Mouse (Mus musculus) midbrain, embryonic 10.5 days (tissue): ENCODE data around the gene Pgs1. TPM values are rescaled to one million over a fixed set of nuclear protein-coding genes. Genes with fewer than 3 reads are reported as not detected.

Source experiments
- DNase-seq: peaks from one replicate; pipeline ENCODE4 v3.0.0-alpha.2; 2017; ENCODE audit warnings: low spot score
- H3K27ac ChIP-seq: fragments of 300-500 bp; sonication (generic); replicated peaks from 2 replicates; pipeline ENCODE4 v1.5.1; 2016; ENCODE audit warnings: mild to moderate bottlenecking
- H3K27me3 ChIP-seq: fragments of 300-500 bp; sonication (generic); 2 replicates; pipeline ENCODE4 v1.6.1; 2016; ENCODE audit warnings: low read depth, mild to moderate bottlenecking; ENCODE audit not compliant: poor library complexity, severe bottlenecking
- H3K36me3 ChIP-seq: fragments of 300-500 bp; sonication (generic); 2 replicates; pipeline ENCODE4 v1.6.1; 2016; ENCODE audit warnings: mild to moderate bottlenecking, moderate library complexity
- H3K4me1 ChIP-seq: fragments of 300-500 bp; sonication (generic); 2 replicates; pipeline ENCODE4 v1.6.1; 2016
- H3K4me3 ChIP-seq: fragments of 300-500 bp; sonication (generic); 2 replicates; pipeline ENCODE4 v1.5.1; 2016; ENCODE audit warnings: mild to moderate bottlenecking, moderate library complexity
- H3K9me3 ChIP-seq: fragments of 300-500 bp; sonication (generic); replicated peaks from 2 replicates; pipeline ENCODE4 v1.6.1; 2016; ENCODE audit warnings: mild to moderate bottlenecking
- WGBS: fragments of 180-500 bp; shearing (Covaris S2); methylation state at CpG from one replicate; pipeline ENCODE4 v1.1.7; 2016; 5-methylcytosine and 5-hydroxymethylcytosine counted together
- polyA plus RNA-seq: library from polyadenylated mRNA; unstranded; fragments of >200 nt; fragmentation: Nextera tagmentation; extraction: Ambion mirVana; gene quantifications from 2 replicates; pipeline ENCODE4 v1.2.1, GENCODE M21; 2016

Gene Pgs1
- polyA plus RNA-seq, 1 experiment from 2014 or later: 45.0 TPM

DNA sequence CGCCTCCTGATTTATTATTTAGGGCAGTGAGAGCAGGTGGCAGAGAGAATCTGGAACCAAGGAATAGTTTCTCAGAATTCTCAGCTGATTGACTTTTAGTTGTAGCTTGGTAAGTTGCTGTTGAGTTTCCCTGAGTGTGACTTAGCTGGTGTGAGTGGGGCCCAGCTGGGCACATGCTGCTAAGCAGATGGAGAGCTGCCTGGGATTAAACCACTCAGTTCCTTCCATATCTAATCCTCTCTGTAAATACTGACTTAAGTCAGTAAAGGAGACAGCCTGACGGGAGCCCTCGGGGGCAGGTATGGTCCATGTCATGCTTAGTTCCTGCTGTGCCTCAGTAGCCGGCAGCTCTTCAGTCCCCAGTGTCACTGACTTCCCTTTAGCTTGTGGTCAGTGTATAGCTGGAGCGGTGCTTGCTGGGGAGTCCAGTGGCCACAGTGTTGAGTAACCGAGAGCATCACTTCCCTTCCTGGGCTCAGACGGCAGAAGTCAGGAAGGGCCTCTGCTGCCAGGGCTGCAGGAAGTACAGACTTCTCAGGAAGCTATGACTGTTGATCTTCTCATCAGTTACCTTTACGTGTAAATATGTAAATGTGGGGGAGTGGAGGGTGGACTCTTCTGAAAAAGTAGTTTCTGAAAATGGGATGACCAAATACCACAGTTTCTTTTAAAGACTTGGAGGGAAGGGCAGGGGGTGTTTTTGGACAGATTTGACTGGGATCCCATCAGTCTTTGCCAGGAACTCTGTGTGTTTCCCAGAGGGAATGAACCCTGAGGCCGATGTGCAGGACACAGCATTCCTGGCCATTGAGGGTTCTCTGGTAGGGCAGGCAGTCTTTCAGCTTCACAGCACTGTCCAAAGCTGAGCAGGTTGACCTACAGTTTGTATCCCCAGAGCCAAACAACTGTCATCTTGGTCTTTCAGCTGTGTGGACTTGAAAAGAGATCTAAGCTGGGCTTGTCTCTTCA lies 5.7 kb downstream of the Pgs1 start:
- no peak for DNase-seq
- Histone ChIP-seq H3K4me3 (no peak overlapping the region), H3K36me3 (no peaks in the 10 kb centered on the region), H3K9me3 (no peaks in the 10 kb centered on the region), H3K4me1 (peaks cover 90% of the 10 kb centered on the region), H3K27me3 (no peaks in the 10 kb centered on the region), H3K27ac (peak overlapping the region; percentile 38; the same call in 1 of the 2 replicates)
- WGBS: 55% methylated on average over 9 of the region's 9 CpGs

DNA sequence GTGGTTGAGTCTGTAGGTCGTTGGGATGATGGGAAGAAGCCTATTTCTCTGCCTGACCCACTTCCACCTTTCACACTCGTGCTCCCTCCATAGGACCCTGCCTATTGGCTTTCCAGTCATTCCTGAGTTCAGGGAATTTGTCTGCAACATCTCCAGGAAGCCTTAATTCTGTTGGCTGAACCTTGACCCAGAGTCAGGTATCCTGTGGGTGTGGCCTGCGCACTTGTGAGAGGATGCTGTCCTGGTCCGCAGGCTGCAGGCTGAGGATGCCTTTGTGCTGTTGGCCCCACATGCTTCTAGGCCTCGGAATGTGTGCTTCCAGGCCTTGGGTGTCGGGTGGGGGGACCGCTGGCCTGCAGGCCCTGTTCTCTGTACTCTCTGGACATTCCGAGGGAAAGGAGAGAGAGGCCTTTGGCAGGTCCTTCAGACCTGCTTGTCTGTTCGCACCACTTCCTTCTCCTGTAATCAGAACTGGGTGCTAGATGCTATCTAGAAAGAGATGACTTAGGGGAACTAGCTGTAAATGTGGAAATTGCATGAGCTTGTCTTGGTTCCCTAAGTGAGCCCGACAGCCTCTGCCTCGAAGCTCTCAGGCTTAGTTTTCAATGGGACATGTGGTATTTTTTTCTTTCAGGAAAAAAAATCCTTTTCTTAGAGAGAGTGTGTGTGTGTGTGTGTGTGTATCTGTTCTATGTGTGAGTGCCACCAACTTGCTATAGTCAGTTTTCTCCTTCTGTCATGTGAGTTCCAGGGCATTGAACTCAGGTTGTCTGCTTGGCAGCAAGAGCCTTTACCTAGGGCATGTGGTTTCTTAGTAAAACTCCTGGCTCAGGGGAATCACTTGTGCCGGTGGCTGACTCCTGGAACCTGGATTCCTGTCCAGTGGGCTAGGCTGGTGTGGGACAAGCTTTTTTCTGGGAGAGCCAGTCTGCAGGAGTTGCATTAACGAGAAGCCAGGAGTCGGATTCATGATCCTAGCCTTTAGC lies 7.4 kb downstream of the Pgs1 start:
- 78% methylated on average over 14 of the region's 14 CpGs for WGBS
- H3K9me3 ChIP-seq: no peaks in the 10 kb centered on the region
- H3K4me3 ChIP-seq: no peak overlapping the region
- H3K36me3 ChIP-seq: peaks cover 9% of the 10 kb centered on the region
- DNase-seq: no peak
- H3K4me1 ChIP-seq: peaks cover 79% of the 10 kb centered on the region
- no peaks in the 10 kb centered on the region for H3K27me3 ChIP-seq
- H3K27ac ChIP-seq: no peak overlapping the region

DNA sequence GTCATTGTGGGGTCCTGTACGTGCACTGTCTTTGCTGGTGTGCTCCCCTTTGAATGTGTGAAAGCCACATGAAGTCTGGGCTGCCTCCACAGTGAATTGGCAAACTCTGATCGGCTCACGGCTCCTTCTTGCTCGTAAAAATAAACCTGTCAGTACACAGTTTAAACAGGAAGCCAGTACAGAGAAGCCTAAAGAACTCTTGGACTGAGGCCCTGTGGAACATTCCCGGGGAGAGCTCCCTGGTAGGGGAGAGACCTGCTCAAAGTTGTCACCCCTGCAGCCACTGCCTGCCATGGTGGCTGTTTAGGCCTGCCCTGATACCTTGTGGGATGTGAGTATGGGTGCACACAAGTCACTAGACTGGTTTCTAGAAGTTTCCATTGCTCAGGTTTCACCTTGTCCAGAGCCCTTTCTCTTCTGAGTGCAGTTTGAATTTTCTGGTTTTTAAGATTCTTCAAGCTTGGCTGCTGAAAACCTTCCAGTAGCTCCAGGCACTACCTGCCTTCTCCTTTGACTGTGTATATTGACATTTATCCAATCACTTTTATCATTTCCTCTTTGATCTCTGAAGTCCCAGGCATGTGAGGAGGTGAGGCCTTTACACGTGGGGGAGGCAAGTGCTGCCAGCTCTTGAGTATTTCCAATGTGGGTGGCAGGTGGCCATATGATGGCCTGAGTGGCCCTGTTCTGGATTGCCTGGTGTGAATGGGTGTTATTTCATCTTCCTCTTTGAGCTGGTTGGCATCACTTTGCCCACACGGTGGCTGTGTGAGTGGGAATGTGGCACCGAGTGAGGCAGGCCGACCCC lies 8.4 kb downstream of the Pgs1 start:
- H3K4me3 ChIP-seq: no peak overlapping the region
- 77% methylated on average over 9 of the region's 9 CpGs for WGBS
- peaks cover 18% of the 10 kb centered on the region for H3K36me3 ChIP-seq
- no peak overlapping the region; the same call in 1 of the 2 replicates for H3K27ac ChIP-seq
- no peaks in the 10 kb centered on the region for H3K27me3 ChIP-seq
- peaks cover 76% of the 10 kb centered on the region for H3K4me1 ChIP-seq
- DNase-seq: no peak
- H3K9me3 ChIP-seq: no peaks in the 10 kb centered on the region

DNA sequence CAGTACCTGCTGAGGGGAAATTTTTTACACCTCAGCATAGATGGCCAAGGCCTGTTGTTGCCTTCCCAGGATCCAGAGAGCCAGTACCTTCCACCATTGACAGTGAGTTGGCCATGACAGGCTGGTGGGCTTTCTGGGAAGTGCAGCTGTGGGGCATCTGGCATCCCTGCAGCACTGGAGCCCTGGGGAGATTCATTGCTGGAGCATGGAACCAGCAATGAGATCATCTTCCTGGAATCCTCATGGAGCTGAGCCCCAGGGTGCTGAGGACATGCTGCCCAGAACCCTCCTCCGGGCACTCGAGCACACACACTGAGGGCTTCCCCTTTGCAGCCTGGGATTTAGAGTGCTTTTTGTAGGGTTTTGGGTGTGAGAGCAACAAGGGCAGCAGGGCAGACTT lies 9.2 kb downstream of the Pgs1 start:
- Histone ChIP-seq H3K27me3 (no peaks in the 10 kb centered on the region), H3K4me1 (peaks cover 68% of the 10 kb centered on the region), H3K4me3 (no peak overlapping the region), H3K36me3 (peaks cover 26% of the 10 kb centered on the region), H3K27ac (no peak overlapping the region; the same call in 1 of the 2 replicates), H3K9me3 (no peaks in the 10 kb centered on the region)
- 55% methylated on average over 2 of the region's 2 CpGs for WGBS
- no peak for DNase-seq

DNA sequence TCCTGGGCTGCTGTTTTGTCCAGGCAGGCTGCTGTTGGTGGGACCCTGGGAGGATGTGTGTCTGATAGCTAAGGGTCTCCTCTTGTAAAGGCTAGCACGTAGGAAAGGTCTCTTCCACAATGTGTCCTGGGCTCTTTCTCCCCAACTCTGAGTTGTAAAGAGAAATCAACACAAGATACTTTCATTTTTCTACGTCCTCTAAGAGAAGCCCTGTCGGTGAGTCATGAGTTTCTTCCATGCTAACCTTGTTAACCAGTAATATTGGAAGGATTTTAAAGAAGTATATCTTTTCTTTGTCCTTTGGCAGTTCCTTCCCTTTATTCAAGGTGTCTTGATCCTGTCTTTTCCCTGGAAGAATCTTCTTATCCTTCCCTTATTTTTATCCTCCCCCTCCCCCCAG lies 9.6 kb downstream of the Pgs1 start:
- peaks cover 64% of the 10 kb centered on the region for H3K4me1 ChIP-seq

DNA sequence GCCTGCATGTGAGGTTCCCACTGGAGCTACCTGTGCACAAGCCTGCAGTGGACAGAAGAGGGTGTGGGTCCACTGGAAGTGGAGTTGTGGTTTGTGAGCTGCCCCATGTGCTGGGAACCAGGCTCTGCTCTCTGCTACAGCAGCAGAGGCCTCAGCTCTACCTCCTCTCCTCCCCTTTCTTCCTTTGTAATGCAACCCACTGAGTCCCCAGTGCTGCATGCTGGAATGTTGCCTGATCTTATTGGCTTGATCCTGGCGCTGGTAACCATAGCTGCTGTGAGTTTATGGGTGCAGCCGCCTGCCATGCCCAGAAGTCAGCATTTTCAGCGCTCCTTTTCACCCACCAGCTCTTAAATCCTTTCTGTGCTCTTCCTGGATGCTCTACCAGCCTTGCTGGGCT lies 10.0 kb downstream of the Pgs1 start:
- Histone ChIP-seq H3K4me1 (peaks cover 60% of the 10 kb centered on the region), H3K9me3 (no peaks in the 10 kb centered on the region), H3K27ac (peak overlapping the region; percentile 46; the same call in 1 of the 2 replicates), H3K27me3 (no peaks in the 10 kb centered on the region), H3K4me3 (no peak overlapping the region), H3K36me3 (peaks cover 34% of the 10 kb centered on the region)
- WGBS: 27% methylated on average over 3 of the region's 3 CpGs
- DNase-seq: no peak

More for the DNA sequence above, 9.6 kb downstream of the Pgs1 start:
- 54% methylated on average over 3 of the region's 3 CpGs for WGBS
- no peaks in the 10 kb centered on the region for H3K27me3 ChIP-seq
- no peak overlapping the region for H3K4me3 ChIP-seq
- DNase-seq: no peak
- peak overlapping the region; percentile 46; the same call in 1 of the 2 replicates for H3K27ac ChIP-seq
- no peaks in the 10 kb centered on the region for H3K9me3 ChIP-seq
- peaks cover 30% of the 10 kb centered on the region for H3K36me3 ChIP-seq

DNA sequence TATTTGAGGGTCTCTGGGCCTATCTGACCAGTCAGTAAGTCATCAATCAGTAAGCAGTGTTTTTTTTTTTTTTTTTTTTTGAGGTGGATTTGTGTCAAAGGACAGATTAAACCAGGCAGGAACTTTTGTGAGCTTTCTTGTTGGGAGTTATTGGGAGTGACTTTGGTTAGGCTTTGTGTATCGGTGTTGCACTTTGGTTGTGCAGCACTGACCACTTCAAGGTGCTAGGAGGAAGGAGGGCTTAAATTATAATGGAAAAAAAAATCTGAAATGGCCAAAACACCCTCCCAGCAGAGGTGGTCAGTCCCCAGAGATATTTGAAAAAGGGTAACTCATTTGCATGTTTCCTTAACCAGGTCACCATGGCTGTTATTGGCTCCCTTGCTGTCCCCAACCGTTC lies 11.0 kb downstream of the Pgs1 start:
- no peaks in the 10 kb centered on the region for H3K9me3 ChIP-seq
- no peaks in the 10 kb centered on the region for H3K27me3 ChIP-seq
- no peak overlapping the region for H3K4me3 ChIP-seq
- 93% methylated on average over 2 of the region's 2 CpGs for WGBS
- no peak overlapping the region for H3K27ac ChIP-seq
- H3K4me1 ChIP-seq: peaks cover 50% of the 10 kb centered on the region
- DNase-seq: no peak
- peaks cover 44% of the 10 kb centered on the region for H3K36me3 ChIP-seq

DNA sequence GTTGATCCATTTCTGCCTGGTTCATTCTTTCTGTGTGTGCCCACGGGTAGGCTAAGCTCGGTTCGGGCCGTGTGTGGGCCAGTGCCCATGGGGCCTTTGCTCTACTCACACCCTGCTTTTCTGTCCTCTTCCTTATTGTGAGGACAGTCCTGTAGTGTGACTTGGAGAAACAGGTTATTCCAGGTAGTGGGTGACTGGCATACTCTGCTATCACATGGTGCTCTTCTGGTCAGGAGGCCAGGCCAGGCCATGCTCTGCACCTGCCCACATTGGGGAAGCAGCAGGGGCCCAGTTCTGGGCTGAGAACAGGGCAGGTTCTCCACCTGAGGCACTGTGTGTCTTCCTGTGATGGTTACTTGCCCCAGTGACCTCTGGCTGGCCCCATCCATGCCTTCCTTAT lies 12.3 kb downstream of the Pgs1 start:
- H3K4me1 ChIP-seq: peaks cover 38% of the 10 kb centered on the region
- 92% methylated on average over 4 of the region's 4 CpGs for WGBS
- H3K4me3 ChIP-seq: no peak overlapping the region
- H3K27me3 ChIP-seq: no peaks in the 10 kb centered on the region
- H3K9me3 ChIP-seq: no peaks in the 10 kb centered on the region
- H3K36me3 ChIP-seq: peaks cover 55% of the 10 kb centered on the region
- DNase-seq: no peak
- H3K27ac ChIP-seq: no peak overlapping the region

DNA sequence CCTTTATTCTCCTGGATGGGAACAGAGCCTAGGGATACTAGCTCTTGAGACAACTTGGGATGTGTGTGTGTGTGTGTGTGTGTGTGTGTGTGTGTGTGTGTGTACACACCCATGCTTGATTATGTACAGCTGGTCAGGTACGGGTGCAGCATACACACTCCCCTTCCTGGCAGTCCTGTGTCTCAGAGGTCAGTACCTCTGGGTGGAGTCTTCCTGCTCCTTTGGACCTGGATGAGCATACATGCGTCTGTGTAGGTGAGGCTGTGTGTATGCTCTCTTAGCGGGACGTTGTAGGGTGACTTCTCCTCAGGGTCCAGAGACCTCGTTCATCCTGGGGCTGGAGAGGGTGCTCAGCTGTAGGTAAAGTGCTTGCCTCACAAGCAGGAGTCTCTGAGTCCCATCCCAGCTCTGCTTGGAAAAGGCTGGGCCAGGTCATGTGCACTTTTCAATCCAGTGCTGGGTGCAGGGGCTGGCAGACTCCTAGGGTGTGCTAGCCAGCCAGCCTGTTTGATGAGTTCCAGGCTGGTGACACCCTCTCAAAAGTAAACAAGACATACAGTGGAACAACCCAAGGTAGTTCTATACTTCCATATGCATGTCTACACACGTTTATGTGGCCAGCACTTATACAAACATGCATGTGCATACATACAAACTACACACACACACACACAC lies 13.3 kb downstream of the Pgs1 start:
- no peak for DNase-seq
- 90% methylated on average over 6 of the region's 6 CpGs for WGBS
- no peaks in the 10 kb centered on the region for H3K27me3 ChIP-seq
- H3K4me3 ChIP-seq: no peak overlapping the region
- H3K9me3 ChIP-seq: no peaks in the 10 kb centered on the region
- peaks cover 66% of the 10 kb centered on the region for H3K36me3 ChIP-seq
- H3K27ac ChIP-seq: no peak overlapping the region; the same call in 1 of the 2 replicates
- peaks cover 30% of the 10 kb centered on the region for H3K4me1 ChIP-seq

DNA sequence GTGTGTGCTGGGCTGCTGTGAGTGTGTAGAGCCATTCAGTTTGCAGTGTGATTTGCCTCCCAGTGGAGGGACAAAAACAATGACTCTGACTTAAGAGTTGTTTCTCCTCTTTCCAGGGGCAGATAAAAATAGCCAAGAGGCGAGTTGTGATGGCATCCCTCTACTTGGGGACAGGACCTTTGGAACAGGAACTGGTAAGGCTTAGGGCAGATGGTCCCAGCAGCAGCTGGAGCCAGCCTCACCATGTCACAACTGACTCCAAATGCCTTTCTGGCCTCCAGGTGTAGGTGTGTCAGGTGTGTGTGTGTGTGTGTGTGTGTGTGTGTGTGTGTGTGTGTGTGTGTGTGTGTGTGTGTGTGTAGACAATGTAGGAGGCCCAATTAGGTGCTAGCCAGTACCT lies 14.0 kb downstream of the Pgs1 start:
- H3K4me1 ChIP-seq: peaks cover 23% of the 10 kb centered on the region
- H3K27me3 ChIP-seq: no peaks in the 10 kb centered on the region
- no peak for DNase-seq
- H3K9me3 ChIP-seq: no peaks in the 10 kb centered on the region
- no peak overlapping the region for H3K27ac ChIP-seq
- peaks cover 73% of the 10 kb centered on the region for H3K36me3 ChIP-seq
- 67% methylated on average over 1 of the region's 1 CpGs for WGBS
- H3K4me3 ChIP-seq: no peak overlapping the region

DNA sequence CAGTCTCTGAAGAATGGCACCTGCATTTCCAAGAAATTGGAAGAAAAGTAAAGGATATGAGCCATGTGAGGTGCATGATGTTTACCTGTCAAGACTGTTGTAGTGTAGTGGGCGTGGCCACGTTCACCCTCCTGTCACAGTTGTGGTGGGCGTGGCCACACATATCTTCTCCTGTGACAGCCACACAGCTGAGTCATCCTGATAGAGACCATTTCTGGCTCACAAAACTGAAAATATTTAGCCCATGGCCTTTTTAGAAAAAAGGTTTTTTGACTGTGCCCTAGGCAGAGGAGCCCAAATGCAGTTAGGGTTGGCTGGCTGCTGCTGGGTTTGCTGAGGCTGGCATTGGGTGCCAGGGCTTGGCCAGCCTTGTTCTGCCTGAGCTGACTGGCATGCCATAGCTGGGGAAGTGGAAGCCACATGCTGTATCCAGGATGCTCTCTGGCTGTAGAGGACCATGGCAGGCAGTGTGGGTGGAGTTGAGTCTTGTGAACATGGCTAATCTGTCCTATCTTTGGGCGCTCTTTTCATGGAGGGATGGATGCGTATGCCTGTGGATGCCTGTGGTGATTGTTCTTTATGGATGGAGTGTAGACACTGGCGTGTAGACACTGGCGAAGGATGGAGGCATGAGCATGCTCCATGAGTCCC lies 14.6 kb downstream of the Pgs1 start:
- no peak for DNase-seq
- H3K4me1 ChIP-seq: peaks cover 17% of the 10 kb centered on the region
- no peak overlapping the region for H3K4me3 ChIP-seq
- 93% methylated on average over 7 of the region's 7 CpGs for WGBS
- no peaks in the 10 kb centered on the region for H3K27me3 ChIP-seq
- no peaks in the 10 kb centered on the region for H3K9me3 ChIP-seq
- no peak overlapping the region for H3K27ac ChIP-seq
- H3K36me3 ChIP-seq: peaks cover 79% of the 10 kb centered on the region
